Comparison of ENCODE assay signal across 29 mouse cellular contexts in genomic region chr12:118648673-118649072, GRCm38 (mm10).
DNase-seq lines count a peak whose midpoint lies in the region; ATAC-seq and TF ChIP-seq lines count a peak whose summit lies in the region.
"Had no signal": no experiment of that assay in that cellular context is flagged by ENCODE, and none has a peak within 500 bp of the region (broad histone marks: within the 10 kb centered on the region; RNA-seq: fewer than 3 reads in every experiment).

No protein-coding gene starts in this region.

- no peak for TF ChIP-seq POLR2A in MEL (IDR thresholded peaks at IDR 0.05; ENCODE audit: control insufficient read depth in 1 of 2, insufficient read depth in 1 of 2, low read depth in 1 of 2, low read length in 2 of 2, poor library complexity in 1 of 2)

- intact Hi-C loops in left cerebral cortex, postnatal 14 days (cut with DNase I): no loop called here

- no peak overlapping the region for H3K4me3 ChIP-seq in MEL (ENCODE audit: control insufficient read depth in 1 of 2, insufficient read depth in 1 of 2, low read depth in 2 of 2, low read length in 2 of 2)
- H3K4me3 ChIP-seq in forebrain, embryonic 13.5 days: no peak overlapping the region
- H3K4me3 ChIP-seq: embryonic facial prominence, embryonic 10.5 days; embryonic facial prominence, embryonic 15.5 days; forebrain, embryonic 12.5 days; gastrocnemius, adult 2 months; hindbrain, embryonic 13.5 days; limb, embryonic 10.5 days; limb, embryonic 15.5 days; liver, embryonic 15.5 days; neural tube, embryonic 13.5 days had no signal

- peak; percentile 1 for DNase-seq in heart, adult 18-20 months
- no peak for DNase-seq in heart, adult 9 months (ENCODE audit: low spot score in 2 of 2)
- peak; percentile 1 for DNase-seq in MEL (ENCODE audit: low read depth, low spot score)
- DNase-seq in left cerebral cortex, postnatal 14 days (ENCODE audit: low spot score in 2 of 2): no peak
- DNase-seq: adrenal gland, adult 2 months; adrenal gland, postnatal 36 days; cerebellum, adult 2 months; cerebellum, postnatal 14 days; gastrocnemius, adult 2 months; heart, postnatal 36 days; kidney, adult 8-10 months; kidney, postnatal 4 days; layer of hippocampus, postnatal 36 days had no signal

- no peaks in the 10 kb centered on the region for H3K9me3 ChIP-seq in MEL (replicated peaks; ENCODE audit: insufficient read depth, low read length)
- no peaks in the 10 kb centered on the region for H3K9me3 ChIP-seq in forebrain, embryonic 13.5 days (replicated peaks)
- H3K9me3 ChIP-seq: embryonic facial prominence, embryonic 10.5 days; embryonic facial prominence, embryonic 15.5 days; hindbrain, embryonic 13.5 days; limb, embryonic 10.5 days; limb, embryonic 15.5 days; liver, embryonic 15.5 days; neural tube, embryonic 13.5 days had no signal

- H3K27me3 ChIP-seq in MEL (ENCODE audit: control insufficient read depth in 1 of 2, insufficient read depth in 2 of 2, low read length in 2 of 2): no peaks in the 10 kb centered on the region
- peaks cover 68% of the 10 kb centered on the region for H3K27me3 ChIP-seq in forebrain, embryonic 13.5 days
- H3K27me3 ChIP-seq: embryonic facial prominence, embryonic 15.5 days; limb, embryonic 15.5 days; liver, embryonic 15.5 days had no signal

- H3K36me3 ChIP-seq in MEL (ENCODE audit: control insufficient read depth in 1 of 2, insufficient read depth in 2 of 2, low read length in 2 of 2): no peaks in the 10 kb centered on the region
- H3K36me3 ChIP-seq in forebrain, embryonic 13.5 days (ENCODE audit: poor library complexity, severe bottlenecking): no peaks in the 10 kb centered on the region
- H3K36me3 ChIP-seq: embryonic facial prominence, embryonic 10.5 days; embryonic facial prominence, embryonic 15.5 days; forebrain, embryonic 12.5 days; hindbrain, embryonic 13.5 days; limb, embryonic 10.5 days; limb, embryonic 15.5 days; liver, embryonic 15.5 days; neural tube, embryonic 13.5 days had no signal

- no peak for TF ChIP-seq EP300 in MEL (IDR thresholded peaks at IDR 0.05; ENCODE audit: low read depth in 1 of 2, low read length in 2 of 2)

- no peak overlapping the region for H3K9ac ChIP-seq in MEL (ENCODE audit: control insufficient read depth, low read depth, low read length, poor library complexity, severe bottlenecking)
- H3K9ac ChIP-seq in forebrain, embryonic 13.5 days: no peak overlapping the region
- H3K9ac ChIP-seq: embryonic facial prominence, embryonic 15.5 days; forebrain, embryonic 12.5 days; hindbrain, embryonic 13.5 days; limb, embryonic 15.5 days; liver, embryonic 15.5 days; neural tube, embryonic 13.5 days had no signal

- no peak for TF ChIP-seq CTCF in MEL (IDR thresholded peaks at IDR 0.05 in 2 of 3, conservative IDR thresholded peaks at IDR 0.05 in 1 of 3; ENCODE audit: control insufficient read depth in 1 of 3, insufficient read depth in 1 of 3, low read depth in 2 of 3, low read length in 3 of 3, poor library complexity in 1 of 3, severe bottlenecking in 1 of 3)

- H3K4me1 ChIP-seq in MEL (ENCODE audit: control insufficient read depth in 1 of 2, insufficient read depth in 2 of 2, low read length in 2 of 2): no peaks in the 10 kb centered on the region; a peak in 1 of 4 replicates
- H3K4me1 ChIP-seq in forebrain, embryonic 13.5 days: peaks cover 40% of the 10 kb centered on the region
- H3K4me1 ChIP-seq: embryonic facial prominence, embryonic 15.5 days; limb, embryonic 15.5 days; liver, embryonic 15.5 days had no signal

- H3K27ac ChIP-seq in MEL (ENCODE audit: control insufficient read depth, low read depth, low read length): no peak overlapping the region
- no peak overlapping the region for H3K27ac ChIP-seq in forebrain, embryonic 13.5 days
- H3K27ac ChIP-seq: embryonic facial prominence, embryonic 10.5 days; embryonic facial prominence, embryonic 15.5 days; forebrain, embryonic 12.5 days; gastrocnemius, adult 2 months; hindbrain, embryonic 13.5 days; kidney, postnatal 0 days; limb, embryonic 10.5 days; limb, embryonic 15.5 days; liver, embryonic 15.5 days; neural tube, embryonic 13.5 days had no signal

- TF ChIP-seq RAD21 in MEL (IDR thresholded peaks at IDR 0.05; ENCODE audit: low read depth, low read length): no peak

- H3K79me2 ChIP-seq in MEL (ENCODE audit: control insufficient read depth, insufficient read depth, low read length, poor library complexity): no peaks in the 10 kb centered on the region

- no peak overlapping the region for H3K4me2 ChIP-seq in forebrain, embryonic 13.5 days
- H3K4me2 ChIP-seq: embryonic facial prominence, embryonic 15.5 days; forebrain, embryonic 12.5 days; heart, embryonic 11.5 days; hindbrain, embryonic 13.5 days; limb, embryonic 15.5 days; liver, embryonic 15.5 days; midbrain, embryonic 11.5 days; neural tube, embryonic 13.5 days had no signal

- peak; percentile 91 for ATAC-seq in granulocyte monocyte progenitor cell, adult 5-6 weeks (replicated peaks; ENCODE audit: poor library complexity, severe bottlenecking)
- ATAC-seq in neutrophil, adult 5-6 weeks (ENCODE audit: extremely low read depth, insufficient number of reproducible peaks, low FRiP score, poor library complexity, severe bottlenecking): peak; percentile 48; the same call in 1 of the 2 replicates
- ATAC-seq in forebrain, embryonic 13.5 days: no peak
- ATAC-seq: activated CD4-positive, CD25-positive, alpha-beta regulatory T cell, adult 4 months; intestine, embryonic 16.5 days had no signal

TF ChIP-seq in MEL, 35 proteins besides CTCF, POLR2A, EP300 and RAD21:
- TF ChIP-seq MXI1 (IDR thresholded peaks at IDR 0.05; ENCODE audit: low read depth, low read length): no peak
- no peak for TF ChIP-seq TCF12 (IDR thresholded peaks at IDR 0.05; ENCODE audit: low read depth, low read length)
- no peak for TF ChIP-seq ZNF384 (IDR thresholded peaks at IDR 0.05; ENCODE audit: low read depth, low read length)
- TF ChIP-seq MEF2A (IDR thresholded peaks at IDR 0.05; ENCODE audit: extremely low read depth, insufficient replicate concordance, low read depth, low read length, poor library complexity, severe bottlenecking): no peak
- TF ChIP-seq MYB (IDR thresholded peaks at IDR 0.05; ENCODE audit: low read depth, low read length): no peak
- TF ChIP-seq TBP (IDR thresholded peaks at IDR 0.05; ENCODE audit: low read depth, low read length): no peak

Comparison
In these comparisons a context has a peak if more than half of its experiments do, and no peak if none do; other contexts are left out.
1. DNase-seq: peak in heart, adult 18-20 months (2 of 2) and MEL (single experiment); none in heart, adult 9 months (0 of 2) and left cerebral cortex, postnatal 14 days (0 of 2).